Mouse (Mus musculus): ENCODE results near the gene Heg1.

Gene Heg1

GRCm38 (mm10) chr16:33684162-33684702 is at the start of gene Heg1:
TSS of gene Heg1 (plus strand) at chr16:33684370.
- peak; percentile 81 to 87 for DNase-seq

- no peak for DNase-seq
Observed at GRCm38 (mm10) chr16:33635836-33636595, 48.2 kb upstream of the Heg1 start.

- DNase-seq, result no peak
Observed at GRCm38 (mm10) chr16:33641779-33642178, 42.4 kb upstream of the Heg1 start.

GRCm38 (mm10) chr16:33653116-33653515 is 31.1 kb upstream of the Heg1 start:
- DNase-seq, result no peak

GRCm38 (mm10) chr16:33655443-33655842 is 28.7 kb upstream of the Heg1 start:
- DNase-seq, result no peak

- DNase-seq, result no peak
Observed at GRCm38 (mm10) chr16:33657191-33657590, 27.0 kb upstream of the Heg1 start.

- no peak for DNase-seq
Observed at GRCm38 (mm10) chr16:33658121-33658520, 26.0 kb upstream of the Heg1 start.

GRCm38 (mm10) chr16:33659521-33659920 is 24.6 kb upstream of the Heg1 start:
- no peak for DNase-seq

- DNase-seq, result no peak
Observed at GRCm38 (mm10) chr16:33660125-33660524, 24.0 kb upstream of the Heg1 start.

- no peak for DNase-seq
Observed at GRCm38 (mm10) chr16:33662841-33663240, 21.3 kb upstream of the Heg1 start.

- no peak for DNase-seq
Observed at GRCm38 (mm10) chr16:33666226-33666625, 17.9 kb upstream of the Heg1 start.

- no peak for DNase-seq
Observed at GRCm38 (mm10) chr16:33666985-33667538, 17.1 kb upstream of the Heg1 start.

- no peak for DNase-seq
Observed at GRCm38 (mm10) chr16:33668448-33668847, 15.7 kb upstream of the Heg1 start.

- no peak for DNase-seq
Observed at GRCm38 (mm10) chr16:33669072-33669471, 15.1 kb upstream of the Heg1 start.

GRCm38 (mm10) chr16:33670340-33670739 is 13.8 kb upstream of the Heg1 start:
- no peak for DNase-seq

- DNase-seq, result no peak
Observed at GRCm38 (mm10) chr16:33670933-33671332, 13.2 kb upstream of the Heg1 start.

GRCm38 (mm10) chr16:33672188-33672587 is 12.0 kb upstream of the Heg1 start:
- no peak for DNase-seq

- no peak for DNase-seq
Observed at GRCm38 (mm10) chr16:33672643-33673042, 11.5 kb upstream of the Heg1 start.

- no peak for DNase-seq
Observed at GRCm38 (mm10) chr16:33673530-33674109, 10.6 kb upstream of the Heg1 start.

GRCm38 (mm10) chr16:33675151-33675847 is 8.9 kb upstream of the Heg1 start:
- DNase-seq, result no peak

GRCm38 (mm10) chr16:33675848-33676184 is 8.4 kb upstream of the Heg1 start:
- no peak for DNase-seq

GRCm38 (mm10) chr16:33676347-33677312 is 7.5 kb upstream of the Heg1 start:
- no peak for DNase-seq
